Mouse (Mus musculus) T-helper 2 cell (primary cell): ENCODE data around the gene Ddx5.
"Not testable (repeated sequence)": the region's sequence is repeated elsewhere in the genome, so short reads cannot be mapped to it uniquely, and the experiment has no call there.

Experiments used
- in situ Hi-C: fragments of 300-600 bp; cut with MboI, MseI; formaldehyde crosslinking; loops from one replicate; pipeline ENCODE4 v1.15.1; 2025; ENCODE audit warnings: high pct_unique_total_duplicates

The Ddx5 gene

DNA sequence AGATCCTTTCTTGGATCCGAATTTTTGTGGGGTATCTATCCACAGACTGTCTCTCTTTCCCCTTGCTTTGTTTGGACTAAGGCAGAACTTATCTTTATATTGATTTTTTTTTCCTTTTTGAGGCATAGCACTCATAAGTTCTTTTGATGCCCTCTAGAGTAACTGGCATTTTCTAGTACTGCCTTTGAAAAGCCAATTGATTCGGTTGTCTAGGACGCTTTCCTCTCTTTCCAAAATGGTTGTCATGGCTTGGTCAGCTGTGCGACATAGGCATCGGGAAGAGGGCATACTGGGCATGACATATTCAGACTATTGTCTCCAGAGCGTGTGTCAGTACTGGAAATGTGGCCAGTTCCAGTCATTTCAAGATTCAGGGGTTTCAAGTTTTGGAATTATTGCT is 664 bp upstream of the Ddx5 start:
- in situ Hi-C loops = no loop called here

DNA sequence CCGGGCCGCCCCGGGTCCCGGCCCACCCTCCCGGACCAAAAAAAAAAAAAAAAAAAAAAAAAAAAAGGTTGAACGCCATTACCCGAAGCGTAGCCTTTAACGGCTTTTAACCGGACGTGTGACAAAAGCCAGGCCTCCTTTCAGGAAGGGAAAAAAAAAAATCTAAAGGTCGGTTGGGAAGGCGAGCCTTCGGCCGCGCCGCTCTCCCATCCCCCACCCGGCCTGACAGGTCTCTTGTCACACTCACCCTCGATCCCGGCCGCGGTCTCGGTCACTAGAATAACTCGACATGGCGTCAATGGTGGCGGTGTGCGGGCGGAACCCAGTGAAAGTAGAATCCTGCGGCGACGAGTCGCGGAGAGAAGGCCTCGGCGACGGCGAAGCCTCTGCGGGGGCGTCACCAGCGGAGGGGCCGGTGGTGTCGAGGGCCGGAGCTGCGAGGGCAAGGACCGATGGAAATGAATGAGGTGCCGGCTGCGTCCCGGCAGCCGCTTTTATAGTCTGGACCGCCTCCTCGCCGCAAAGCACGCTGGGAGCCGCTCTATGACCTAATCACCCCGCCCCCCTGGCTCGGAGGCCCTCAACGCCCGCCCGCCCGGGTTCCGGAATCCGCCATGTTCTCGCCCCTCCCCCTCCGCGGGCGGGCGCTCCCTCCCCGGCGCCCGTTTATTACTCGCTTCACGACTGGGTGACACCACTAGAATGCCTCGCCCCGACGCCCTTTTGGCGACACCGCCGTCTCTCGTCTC is 785 bp downstream of the Ddx5 start:
- in situ Hi-C loops = no loop called here

DNA sequence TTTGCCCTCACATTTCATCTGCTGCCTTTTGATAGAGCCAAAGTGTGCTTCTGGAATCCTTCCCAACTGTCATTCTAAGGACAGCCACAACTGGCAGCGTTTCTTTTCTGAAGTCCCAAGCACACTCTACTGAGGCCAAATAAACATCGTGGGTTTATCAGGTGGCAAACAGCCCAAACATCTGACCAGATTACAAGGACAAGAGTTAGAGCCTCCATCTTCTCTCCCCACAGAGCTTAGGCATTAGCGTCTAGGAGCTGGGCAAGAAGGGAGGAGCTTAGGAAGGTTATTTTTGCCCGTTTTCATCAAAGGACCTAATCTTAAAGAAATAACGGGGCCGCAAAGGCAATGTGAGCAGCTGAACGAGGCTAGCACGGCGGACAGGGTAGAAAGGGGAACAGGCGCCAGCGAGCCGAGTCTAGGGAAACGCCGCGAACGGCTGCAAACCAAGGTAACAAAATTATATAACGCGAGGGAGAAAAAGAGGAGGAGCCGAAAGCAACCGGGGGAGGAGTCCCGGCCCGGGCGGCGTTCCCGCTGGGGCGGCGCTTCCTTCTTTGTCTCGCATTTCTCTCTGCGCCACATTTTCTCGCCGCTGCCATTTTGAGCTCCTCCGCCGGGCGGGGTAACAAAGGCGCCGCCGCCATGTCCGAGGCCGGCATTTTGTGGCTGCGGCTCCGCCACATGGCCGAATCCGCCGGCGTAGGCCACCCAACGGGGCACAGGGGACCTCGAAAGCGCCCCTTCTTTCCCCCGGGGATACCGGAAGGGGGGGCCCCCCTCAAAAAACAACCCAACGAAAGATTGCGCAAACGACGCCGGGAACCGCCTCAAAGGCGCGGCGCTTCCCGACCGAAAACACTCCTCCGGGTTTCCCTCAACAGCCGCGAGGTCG is 1.6 kb downstream of the Ddx5 start:
- in situ Hi-C loops = no loop called here

DNA sequence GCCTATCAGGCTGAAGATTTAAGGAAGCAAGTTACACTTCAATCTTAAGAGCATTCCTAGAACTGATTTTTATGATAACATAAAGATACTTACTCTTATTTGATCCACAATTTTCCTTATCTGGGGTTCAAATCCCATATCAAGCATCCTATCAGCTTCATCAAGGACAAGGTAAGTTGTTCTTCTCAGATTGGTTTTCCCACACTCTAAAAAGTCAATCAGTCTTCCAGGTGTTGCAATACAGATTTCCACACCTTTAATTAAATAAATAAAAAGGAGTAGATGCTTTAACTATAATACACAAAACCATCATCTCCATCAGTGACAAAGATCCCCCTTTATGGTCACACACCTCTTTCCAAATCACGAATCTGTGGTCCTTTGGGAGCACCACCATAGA is 3.9 kb downstream of the Ddx5 start:
- in situ Hi-C loops = no loop called here

DNA sequence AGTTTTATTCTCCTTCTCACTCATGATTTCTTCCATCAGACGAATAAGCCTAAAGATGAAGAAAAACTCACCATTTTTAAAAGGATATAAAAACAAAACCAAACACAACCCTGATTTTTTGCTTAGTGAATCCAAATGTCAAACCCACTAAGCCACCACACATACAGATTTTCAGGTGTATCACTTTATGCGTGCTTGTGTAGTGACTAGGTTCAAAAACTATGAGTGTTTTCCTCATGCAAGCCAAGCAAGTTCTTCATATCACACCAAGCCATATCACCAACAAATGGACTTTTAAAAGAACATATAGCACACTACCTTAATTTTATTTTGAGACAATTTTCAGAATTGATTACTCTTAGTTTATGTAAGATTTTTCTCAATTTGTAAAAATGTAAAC is 4.5 kb downstream of the Ddx5 start:
- in situ Hi-C loops = no loop called here

DNA sequence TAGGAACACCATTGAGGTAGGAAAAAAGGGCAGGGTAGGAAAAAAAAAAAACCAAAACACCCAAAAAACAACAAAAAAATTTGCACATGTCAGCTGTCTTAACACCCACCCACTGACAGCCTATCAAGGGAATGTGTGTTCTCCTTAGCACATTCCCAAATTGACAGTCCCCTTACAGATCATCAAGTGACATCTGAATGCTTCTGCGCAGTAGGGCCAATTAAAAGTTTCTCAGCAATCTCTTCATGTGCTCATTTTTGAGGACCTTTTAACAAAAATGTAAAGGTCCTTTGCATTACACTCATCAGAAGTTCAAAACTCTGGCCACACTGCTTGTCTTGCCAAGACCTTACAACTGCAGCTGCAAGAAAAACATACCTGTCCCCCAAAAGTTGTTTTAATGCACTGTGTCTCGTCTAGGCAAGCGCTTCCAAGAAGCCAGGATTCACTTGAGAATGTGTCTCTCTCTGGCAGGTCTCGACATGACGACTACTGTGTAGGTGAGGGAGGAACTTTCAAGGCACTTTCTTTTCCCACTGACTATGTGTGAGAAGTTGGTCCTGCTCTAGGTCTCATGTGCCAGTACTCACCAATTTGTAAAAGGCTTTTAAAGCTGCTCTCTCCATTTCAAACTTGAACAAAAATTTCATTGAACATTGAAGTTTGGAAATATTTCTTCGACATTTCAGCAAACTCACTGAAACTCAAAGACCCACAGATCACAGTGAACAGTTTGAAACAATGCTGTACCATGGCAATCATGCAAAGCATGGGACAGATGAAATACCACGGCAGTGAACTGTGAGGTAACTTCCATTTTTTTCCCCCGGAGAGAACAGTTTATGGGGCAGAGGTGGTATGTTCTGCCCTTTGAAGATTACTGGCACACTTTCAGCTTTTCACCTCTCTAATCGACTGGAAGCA is 5.9 kb downstream of the Ddx5 start:
- in situ Hi-C loops = no loop called here

DNA sequence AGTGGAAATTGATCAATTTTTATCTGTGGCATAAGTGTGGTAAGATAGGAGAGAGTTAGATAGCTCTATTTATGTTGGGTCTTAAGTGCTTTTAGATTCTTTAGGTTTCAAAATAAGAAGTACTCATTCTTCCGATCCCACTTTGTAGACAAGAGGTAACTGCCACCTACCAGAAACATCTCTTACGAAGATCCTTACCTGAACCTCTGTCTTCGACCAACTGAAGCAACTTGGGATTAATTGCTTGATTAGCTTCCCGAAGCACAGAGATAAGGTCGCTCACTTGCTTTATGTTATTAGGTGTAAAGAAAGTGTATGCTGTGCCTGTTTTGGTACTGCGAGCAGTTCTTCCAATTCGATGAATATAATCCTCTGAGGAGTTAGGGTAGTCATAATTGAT is 6.7 kb downstream of the Ddx5 start:
- in situ Hi-C loops = not testable (repeated sequence)

DNA sequence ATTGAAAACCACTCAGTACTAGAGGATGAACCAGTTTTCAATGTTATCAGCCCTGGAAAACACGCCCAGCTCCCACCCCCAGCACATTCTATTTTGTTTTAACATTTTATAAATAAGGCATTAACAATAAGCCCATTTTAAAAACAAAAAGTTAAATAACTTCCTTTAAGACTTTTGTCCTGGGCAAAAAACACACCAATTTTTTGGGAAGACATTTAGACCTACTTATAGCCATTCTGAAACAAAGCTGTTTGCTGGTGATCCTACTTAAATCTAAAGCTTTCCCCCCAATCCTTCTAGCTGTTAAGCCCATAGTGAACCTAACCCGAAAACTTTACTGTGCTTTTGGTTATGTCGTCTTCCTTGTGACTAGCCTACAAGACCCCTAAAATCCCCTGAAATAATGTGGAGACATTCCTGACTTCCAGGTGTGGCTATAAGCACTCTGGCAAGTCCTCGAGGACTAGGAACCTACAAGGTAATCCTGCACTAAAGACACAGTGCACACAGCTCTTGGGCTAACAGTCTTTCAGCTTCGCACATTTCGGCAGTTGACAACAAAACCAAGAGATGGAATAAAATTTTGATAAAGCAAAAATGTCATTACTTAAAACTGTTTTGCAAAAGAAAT is 8.3 kb downstream of the Ddx5 start:
- in situ Hi-C loops = no loop called here

DNA sequence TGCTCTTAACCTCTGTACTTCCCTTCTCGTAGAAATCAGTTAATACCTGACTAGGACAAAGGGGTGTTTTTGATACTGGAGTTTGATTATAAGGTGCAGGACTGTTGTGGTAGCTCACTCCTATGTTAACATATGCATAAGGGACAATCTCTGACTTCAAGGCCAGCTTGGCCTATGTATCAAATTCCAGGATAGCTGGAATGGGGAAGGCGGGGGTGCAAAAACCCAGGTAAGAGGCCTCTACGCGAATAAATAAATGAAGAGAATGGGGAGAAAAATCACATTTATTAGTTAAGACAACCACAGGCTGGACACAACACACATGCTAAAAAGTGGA is 8.9 kb downstream of the Ddx5 start:
- in situ Hi-C loops = no loop called here

DNA sequence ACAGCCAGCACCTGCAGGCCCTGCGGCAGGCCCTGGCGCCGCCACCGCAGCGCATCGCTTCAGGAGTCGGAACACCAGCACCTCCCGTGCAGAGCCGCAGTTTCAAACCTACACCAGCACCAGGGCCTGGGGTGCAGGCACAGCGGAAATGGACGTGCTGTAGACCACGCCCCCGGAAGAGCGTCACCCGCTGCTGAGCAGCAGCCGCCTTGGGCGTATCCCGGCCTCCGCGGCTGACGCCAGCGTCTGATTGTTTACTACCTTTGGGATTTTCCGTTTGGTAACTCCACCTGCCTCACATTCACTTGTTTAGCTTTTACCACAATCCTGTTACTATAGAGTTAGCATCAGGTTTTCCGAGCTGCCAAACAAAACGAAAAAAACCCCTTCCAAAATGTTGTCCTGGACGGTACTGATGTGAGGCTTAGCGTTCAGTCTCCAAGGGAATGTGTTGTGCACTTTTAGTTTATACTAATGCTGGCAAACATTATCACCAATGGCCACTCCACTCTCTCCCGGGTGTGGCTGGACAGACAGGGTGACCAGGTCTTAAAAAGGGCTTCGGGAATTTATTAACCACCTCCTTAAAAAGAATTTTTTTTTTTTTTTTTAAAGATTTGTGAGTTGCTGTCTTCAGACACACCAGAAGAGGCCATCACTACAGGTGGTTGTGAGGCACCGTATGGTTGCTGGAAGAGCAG is 9.4 kb downstream of the Ddx5 start, which contains the start of gene Polg2:
Gene Polg2 (minus strand): TSS at position 150 of the 701 bp plus-strand sequence.
- in situ Hi-C loops = loop anchor here (10.0 kb wide), 1 partner anchor 245 kb away; no protein-coding TSS in a partner anchor

DNA sequence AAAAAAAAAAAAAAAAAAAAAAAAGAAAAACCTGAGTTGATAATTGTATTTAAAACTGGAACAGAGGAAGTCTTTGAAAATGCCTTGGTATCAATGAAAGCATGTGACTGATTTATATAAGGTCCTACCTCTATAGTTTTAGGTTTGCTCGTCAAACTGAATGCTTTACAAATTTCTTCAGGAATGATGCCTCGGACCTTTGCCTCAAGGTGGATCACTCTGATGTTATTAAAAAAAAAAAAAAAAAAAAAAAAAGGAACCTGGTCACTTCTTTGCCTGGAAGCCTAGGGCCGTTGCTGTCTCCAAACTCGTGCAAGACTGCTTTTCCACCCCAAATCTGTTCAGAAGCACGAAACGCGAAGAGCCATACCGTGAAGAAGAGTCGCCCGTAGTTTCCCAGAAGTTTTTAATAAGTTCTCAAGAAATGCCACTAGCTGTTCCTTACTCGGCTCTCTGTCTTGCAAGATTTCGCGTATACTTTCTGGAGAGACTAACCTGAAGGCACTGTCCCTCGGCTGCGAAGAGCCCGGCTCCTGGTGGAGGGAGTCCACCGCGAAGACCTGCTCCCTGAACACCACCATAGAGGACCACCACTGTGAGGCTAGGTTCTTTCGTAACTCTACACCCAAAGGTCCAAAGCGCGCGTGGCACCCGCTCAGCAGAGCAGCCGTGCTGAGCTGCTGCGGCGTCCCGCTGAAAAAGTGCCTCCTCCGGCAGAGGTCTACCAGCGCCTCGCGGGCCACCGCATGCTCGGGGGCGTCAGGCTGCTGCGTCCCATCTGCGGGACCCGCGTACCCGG is 10.2 kb downstream of the Ddx5 start:
- in situ Hi-C loops = loop anchor here (10.0 kb wide), 1 partner anchor 244 kb away; no protein-coding TSS in a partner anchor

DNA sequence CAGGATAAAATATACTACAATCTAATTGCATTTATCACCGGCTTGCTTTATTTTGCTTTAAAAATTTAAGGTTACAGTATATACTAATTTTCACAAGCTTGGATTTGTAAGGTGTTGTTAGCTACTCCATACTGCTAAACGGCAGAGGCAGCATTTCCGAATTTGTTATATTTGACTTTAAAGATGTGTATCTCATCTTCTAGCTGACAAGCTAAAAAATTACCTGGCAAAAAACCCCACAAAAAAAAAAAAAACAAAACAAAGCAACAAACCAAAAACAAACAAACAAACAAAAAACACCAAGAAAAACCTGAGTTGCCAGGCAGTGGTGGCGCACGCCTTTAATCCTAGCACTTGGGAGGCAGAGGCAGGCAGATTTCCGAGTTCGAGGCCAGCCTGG is 10.9 kb downstream of the Ddx5 start:
- in situ Hi-C loops = loop anchor here (10.0 kb wide), 1 partner anchor 243 kb away; no protein-coding TSS in a partner anchor

DNA sequence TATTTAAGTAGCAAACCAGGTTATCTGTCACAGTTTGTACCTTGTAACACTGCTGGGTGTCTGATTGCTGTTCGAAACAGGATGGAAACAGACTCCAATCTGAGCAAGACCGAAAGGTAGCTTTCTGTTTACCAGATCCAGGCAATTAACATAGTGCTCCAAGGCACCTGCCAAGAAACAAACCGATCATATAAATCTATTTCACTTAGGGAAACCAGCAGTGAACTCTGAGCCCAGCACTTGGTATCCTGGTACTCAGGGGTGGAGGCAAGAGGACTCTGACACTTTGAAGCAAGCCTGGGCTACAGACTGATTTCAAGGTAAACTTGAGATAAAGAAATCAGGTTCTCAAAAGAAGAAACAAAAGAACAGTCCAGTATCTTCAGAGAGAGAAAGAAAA is 11.6 kb downstream of the Ddx5 start:
- in situ Hi-C loops = loop anchor here (10.0 kb wide), 1 partner anchor 243 kb away; no protein-coding TSS in a partner anchor

DNA sequence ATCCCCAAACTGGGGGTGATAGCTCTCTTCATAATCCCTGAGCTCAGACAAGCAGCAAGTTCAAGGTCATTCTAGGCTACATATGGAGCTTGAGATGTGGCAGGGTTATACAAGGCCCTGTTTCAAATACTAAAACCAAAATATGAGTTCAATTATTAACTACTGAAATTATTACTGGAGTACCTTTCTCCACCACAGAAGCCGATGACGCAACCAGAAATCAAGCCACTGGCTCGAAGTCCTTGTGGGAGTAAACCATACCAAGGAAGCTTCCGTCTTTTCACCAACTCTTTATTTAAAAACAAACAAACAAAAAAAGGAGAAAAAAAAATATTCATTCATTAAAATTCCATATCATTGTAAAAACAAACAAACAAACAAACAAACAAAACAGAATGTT is 12.0 kb downstream of the Ddx5 start:
- in situ Hi-C loops = loop anchor here (10.0 kb wide), 1 partner anchor 242 kb away; no protein-coding TSS in a partner anchor

DNA sequence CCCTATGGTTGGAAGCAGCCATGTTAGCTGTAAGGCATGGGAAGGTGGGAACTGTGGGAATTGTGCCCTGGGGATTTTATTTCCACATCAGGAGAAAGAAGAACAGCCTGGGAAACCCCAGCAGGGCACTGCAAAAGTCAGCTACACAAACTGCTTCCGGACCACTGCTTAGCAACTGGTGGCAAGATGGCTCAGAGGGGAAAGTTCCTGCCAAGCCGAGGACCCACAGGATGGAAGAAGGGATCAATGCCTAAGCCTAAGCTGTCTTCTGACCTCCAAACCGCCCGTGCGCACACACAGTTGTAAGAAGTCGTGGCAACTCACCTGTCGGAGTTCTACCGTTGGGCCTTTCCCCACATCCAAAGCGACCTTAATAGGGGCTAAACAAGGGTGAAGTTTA is 15.9 kb downstream of the Ddx5 start:
- in situ Hi-C loops = loop anchor here (10.0 kb wide), 1 partner anchor 238 kb away; no protein-coding TSS in a partner anchor

DNA sequence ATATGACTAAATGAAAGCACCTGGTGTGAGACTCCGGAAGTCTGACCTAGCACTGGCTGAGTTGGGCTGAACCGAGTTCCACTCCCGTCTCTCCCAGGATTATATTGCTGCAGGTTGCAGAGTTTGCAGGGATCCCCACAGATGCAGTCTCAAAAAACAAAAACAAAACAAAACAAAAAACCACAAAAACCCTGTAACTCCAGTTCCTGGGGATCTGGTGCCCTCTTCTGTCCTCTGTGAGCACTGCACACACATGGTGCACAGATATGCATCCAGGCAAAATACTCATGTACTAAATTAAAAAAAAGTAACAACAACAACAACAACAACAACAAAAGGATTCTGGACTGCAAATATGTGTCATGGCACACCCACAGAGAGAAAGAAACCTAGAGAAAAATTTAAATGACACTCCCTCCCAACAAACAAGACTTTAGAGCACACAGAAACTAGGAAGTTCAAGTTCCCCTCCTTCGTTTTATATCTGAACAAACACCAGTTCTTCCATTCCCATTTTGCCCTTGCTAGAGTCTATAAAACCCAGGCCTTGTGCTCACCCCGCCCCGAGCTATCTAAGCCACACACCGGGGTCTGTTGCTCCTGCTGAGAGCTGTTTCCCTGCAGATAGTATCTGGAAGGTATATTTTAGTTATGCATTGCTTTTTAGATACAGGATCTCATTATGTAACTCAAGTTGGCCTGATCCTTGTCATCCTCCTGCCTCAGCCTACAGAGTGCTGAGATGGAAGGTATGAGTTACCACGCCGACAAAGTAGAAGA is 18.6 kb downstream of the Ddx5 start:
- in situ Hi-C loops = loop anchor here (10.0 kb wide), 1 partner anchor 236 kb away; no protein-coding TSS in a partner anchor

DNA sequence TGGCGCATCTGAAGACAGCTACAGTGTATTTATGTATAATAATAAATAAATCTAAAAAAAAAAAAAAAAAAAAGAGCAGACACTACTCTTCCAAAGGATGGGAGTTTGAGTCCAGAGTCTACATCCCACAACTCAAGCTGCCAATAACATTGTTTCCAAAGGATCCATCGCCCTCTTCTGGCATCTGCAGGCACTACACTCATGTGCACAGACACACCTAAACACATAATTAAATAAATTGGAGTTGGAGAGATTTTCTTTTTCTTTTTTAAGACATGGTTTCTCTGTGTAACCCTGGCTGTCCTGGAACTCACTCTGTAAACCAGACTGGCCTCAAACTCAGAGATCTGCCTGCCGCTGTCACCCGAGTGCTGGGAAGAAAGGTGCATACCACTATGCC is 21.5 kb downstream of the Ddx5 start:
- in situ Hi-C loops = no loop called here

DNA sequence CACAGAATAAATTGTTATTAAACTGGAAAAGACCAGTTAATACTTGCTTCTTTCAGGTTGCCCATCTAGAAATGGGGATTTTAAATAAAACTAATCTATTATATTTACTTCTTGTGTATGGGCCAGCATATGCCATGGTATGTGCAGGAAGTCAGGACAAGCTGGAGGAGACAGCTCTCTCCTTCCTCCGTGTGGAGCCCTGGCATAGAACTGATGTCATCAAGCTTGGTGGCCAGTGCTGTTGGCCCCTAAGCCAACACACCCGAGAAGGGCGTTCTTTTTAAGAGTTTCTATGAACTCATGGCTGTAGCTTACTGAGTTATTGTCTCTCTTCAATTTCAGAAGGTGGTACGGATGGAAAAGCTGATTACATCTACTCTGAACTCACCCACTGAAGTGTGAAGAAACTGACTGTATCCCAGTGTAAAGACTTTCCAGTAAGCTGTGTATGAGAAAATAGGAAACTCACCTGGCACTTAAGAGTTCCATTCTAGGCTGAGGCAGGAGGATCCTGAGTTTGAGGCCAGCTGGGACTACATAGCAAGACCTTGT is 22.3 kb downstream of the Ddx5 start:
- in situ Hi-C loops = no loop called here
